Mouse (Mus musculus) 416B (cell line): Measurements from ENCODE around the gene Glp2r.

Experiments used
- DNase-seq: peaks from one replicate; pipeline ENCODE4 v3.0.0; 2011; ENCODE audit warnings: low read depth

Gene Glp2r

DNA sequence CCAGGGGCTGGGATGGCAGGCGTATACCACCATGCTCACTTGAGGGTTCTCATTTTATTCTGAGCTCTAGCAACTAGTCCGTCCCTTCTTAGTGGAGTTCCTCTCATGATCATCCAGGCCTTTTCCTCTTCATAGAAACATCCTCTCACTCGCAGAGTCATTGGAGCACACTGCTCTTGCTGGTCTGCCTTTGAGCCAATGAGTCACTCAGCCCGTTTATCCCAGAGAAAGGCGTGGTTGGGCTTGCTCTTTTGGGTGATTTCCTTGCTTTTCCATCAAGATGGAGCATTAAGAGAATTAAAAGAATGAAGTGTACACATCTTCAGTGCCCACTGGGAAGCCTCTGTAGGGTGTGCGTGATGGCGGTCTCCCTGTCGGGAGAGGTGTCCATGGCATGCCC is 109.5 kb downstream of the Glp2r start:
- DNase-seq = no peak

- DNase-seq = peak; percentile 37
Observed at GRCm38 (mm10) chr11:67657685-67658382, 113.1 kb downstream of the Glp2r start.

- no peak for DNase-seq
Observed at GRCm38 (mm10) chr11:67656811-67657210, 114.1 kb downstream of the Glp2r start.

GRCm38 (mm10) chr11:67656366-67656765 is 114.6 kb downstream of the Glp2r start:
- DNase-seq = no peak

- no peak for DNase-seq
Observed at GRCm38 (mm10) chr11:67655236-67655959, 115.6 kb downstream of the Glp2r start.

DNA sequence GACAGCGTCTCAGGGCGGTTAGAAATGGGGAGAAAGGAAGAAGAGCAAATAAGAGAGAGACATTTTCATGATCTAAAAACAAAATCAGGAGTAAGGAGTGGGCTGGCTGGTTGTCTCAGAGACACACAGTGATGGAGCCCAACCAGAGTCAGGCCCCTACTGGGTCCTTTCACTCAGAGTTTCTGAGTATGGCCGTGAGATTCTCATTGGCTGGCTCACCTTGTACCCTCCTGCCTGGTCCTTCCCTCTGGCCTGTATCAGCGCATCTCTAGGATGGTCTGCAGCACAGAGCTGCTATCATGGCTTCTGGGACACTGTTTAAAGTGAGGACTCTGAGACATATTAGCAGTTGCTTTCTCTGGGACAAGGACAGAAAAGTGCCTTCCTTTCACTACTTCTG is 116.4 kb downstream of the Glp2r start:
- DNase-seq = no peak

- no peak for DNase-seq
Observed at GRCm38 (mm10) chr11:67653521-67654090, 117.3 kb downstream of the Glp2r start.

DNA sequence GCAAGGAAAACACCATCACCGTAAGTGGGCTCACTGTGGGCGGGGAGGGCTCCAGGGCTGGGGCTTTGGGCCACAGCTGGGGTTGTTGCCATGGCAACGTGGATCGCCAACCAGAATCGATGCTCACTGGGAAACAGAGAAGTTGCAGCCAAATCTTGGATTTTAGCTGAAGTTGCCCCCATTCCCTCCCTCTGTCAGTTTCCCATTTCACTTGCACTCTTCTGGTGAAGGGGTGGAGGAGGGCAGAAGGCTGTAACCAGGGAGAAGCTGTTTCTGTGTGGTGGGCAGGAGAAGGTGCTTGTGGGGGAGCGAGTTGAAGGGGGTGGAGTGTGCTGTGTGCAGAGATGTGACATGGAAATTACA is 118.1 kb downstream of the Glp2r start:
- no peak for DNase-seq

DNA sequence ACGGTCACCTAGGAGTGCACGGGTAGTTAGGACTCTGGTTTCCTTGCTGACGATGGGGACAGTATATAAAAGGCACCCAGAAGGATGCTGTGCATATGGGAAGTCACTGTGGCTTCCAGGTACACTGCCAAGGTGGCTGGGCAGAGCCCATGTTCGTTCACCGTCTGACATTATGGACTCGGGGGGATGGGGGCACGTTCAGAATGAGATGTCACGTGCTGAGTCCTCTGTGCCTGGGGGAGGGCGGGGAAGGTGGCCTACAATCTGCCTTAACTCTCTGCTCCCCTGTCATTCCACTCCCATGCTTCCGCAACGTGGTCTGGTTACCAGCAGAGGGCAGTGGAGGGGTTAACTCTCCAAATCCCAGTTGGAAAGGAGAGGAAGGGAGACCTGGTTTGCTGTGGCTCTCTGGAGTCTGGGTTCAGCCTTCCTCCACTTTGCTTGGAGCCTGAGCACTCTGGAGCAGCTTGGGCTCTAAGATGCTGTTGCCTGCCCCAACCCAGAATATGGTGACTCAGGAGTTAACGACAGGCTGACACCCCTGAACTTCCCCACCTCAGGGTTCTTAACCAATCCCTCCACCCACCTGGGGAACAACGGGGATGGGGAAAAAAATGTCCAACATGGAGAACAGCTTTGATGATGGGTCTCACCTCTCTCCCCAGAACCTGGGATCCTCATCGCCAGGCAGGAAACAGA is 118.6 kb downstream of the Glp2r start:
- DNase-seq = peak; percentile 10

- DNase-seq = no peak
Observed at GRCm38 (mm10) chr11:67651731-67652130, 119.2 kb downstream of the Glp2r start.

GRCm38 (mm10) chr11:67649971-67650707 is 120.8 kb downstream of the Glp2r start:
- DNase-seq = no peak

- no peak for DNase-seq
Observed at GRCm38 (mm10) chr11:67648651-67649407, 122.1 kb downstream of the Glp2r start.

GRCm38 (mm10) chr11:67647745-67648144 is 123.2 kb downstream of the Glp2r start:
- peak; percentile 46 for DNase-seq

DNA sequence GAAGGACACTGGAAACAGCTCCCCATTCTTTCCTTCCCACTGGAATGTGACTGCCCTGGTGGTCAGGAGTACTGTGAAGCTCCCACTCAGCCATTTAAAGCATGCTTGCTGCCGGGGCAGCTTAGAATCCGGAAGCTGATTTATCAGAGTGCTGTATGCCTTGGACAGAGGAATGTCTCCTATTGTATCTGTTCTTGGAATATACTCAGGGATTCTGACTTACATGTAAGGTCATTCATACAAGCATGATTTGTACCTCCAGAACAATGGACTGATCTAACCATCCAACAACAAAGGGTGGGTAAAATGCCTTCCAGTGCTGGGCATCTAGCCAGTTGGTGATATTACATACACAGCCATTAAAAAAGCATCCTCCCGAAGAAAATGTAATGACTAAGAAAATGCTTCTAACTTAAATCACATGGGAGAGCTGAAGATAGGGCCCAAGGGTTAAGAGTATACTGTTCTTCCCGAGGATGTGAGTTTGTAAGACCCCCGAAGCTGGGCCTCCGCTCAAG is 126.3 kb downstream of the Glp2r start:
- no peak for DNase-seq

DNA sequence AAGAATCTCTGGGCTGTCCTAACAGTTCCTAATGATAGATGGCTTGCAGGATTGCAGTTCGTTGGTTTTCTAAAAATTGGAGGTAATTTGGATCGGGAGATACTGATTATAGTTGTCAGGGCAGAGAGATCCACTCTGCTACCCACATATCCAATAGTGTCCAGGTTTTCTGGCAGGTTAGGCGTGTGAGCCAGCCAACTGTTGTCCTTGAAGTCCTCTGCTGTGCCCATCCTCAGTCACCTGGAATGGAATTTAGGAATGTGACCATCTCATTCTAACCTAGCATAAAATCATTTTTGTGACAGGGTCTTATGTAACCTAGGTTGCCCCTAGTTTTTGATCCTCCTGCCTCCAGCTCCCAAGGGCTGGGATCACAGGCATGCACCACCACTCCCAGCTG is 127.5 kb downstream of the Glp2r start:
- no peak for DNase-seq

- DNase-seq = no peak
Observed at GRCm38 (mm10) chr11:67642835-67643234, 128.1 kb downstream of the Glp2r start.

- DNase-seq = no peak
Observed at GRCm38 (mm10) chr11:67642421-67642820, 128.5 kb downstream of the Glp2r start.

GRCm38 (mm10) chr11:67640299-67640698 is 130.7 kb downstream of the Glp2r start:
- DNase-seq = no peak

GRCm38 (mm10) chr11:67638401-67638800 is 132.6 kb downstream of the Glp2r start:
- no peak for DNase-seq

DNA sequence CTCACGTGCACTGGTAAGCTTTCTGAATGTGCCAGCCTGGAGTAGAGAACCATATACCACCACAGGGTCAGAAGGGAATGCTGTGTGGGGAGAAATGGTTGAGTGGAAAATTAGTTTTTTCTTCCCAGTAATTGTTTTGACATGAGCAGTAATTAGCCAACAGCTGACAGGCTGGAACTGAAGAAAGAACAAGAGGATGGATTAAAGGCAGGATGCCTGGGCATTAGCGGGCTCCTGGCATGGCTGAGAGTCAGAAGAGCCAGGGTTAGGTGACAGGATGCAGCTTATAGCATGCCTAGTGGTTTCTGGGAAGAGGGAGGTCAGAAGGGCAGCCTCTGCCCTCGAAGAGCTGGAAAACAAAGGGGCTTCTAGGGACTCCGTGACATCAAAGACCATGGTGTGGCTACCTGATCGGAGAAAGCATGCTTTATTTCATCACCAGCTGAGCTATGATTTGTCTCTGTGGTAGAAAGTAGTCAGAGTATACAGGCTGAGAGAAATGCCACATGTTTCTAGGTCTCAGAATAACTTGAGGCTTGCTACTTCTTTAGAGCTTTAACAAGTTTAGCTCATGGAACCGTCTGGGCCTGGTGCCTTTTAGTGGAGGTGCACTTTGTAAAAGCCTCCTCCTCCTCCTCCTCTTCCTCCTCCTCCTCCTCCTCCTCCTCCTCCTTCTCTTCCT is 133.9 kb downstream of the Glp2r start:
- no peak for DNase-seq
